Mouse (Mus musculus) lung, postnatal 0 days (tissue): ENCODE data around the gene Serpina1f. TPM values are rescaled to one million over a fixed set of nuclear protein-coding genes. Genes with fewer than 3 reads are reported as not detected.

Experiments
- ATAC-seq: fragments of 200-750 bp; cut with Nextera tagmentation; 2 replicates; pipeline ENCODE4 v1.8.0; 2017; ENCODE audit warnings: moderate library complexity
- DNase-seq: peaks from one replicate; pipeline ENCODE4 v3.0.0-alpha.2; 2016; ENCODE audit warnings: low spot score
- H3K27ac ChIP-seq: fragments of 300-500 bp; sonication (generic); 2 replicates; pipeline ENCODE4 v1.5.1; 2014; ENCODE audit warnings: antibody characterized with exemption, mild to moderate bottlenecking, low read length, mixed read lengths
- H3K27me3 ChIP-seq: fragments of 300-500 bp; sonication (generic); replicated peaks from 2 replicates; pipeline ENCODE4 v1.6.1; 2014; ENCODE audit warnings: low read length, mixed read lengths; ENCODE audit not compliant: insufficient read depth
- H3K36me3 ChIP-seq: fragments of 300-500 bp; sonication (generic); 2 replicates; pipeline ENCODE4 v1.6.1; 2014; ENCODE audit warnings: low read length, mixed read lengths; ENCODE audit not compliant: insufficient read depth
- H3K4me1 ChIP-seq: fragments of 300-500 bp; sonication (generic); 2 replicates; pipeline ENCODE4 v1.6.1; 2014; ENCODE audit warnings: antibody characterized with exemption, low read depth, low read length, mixed read lengths; ENCODE audit not compliant: insufficient read depth
- H3K4me2 ChIP-seq: fragments of 300-500 bp; sonication (generic); replicated peaks from 2 replicates; pipeline ENCODE4 v1.6.1; 2014; ENCODE audit warnings: low read depth, mild to moderate bottlenecking, low read length, moderate library complexity, mixed read lengths
- H3K4me3 ChIP-seq: fragments of 300-500 bp; sonication (generic); 2 replicates; pipeline ENCODE4 v1.5.1; 2014; ENCODE audit warnings: low read depth, low read length
- H3K9ac ChIP-seq: fragments of 300-500 bp; sonication (generic); replicated peaks from 2 replicates; pipeline ENCODE4 v1.6.1; 2014; ENCODE audit warnings: low read depth, mild to moderate bottlenecking
- H3K9me3 ChIP-seq: fragments of 300-500 bp; sonication (generic); 2 replicates; pipeline ENCODE4 v1.6.1; 2016; ENCODE audit warnings: low read length, mixed read lengths
- CTCF ChIP-seq: IDR thresholded peaks from 2 replicates; pipeline ENCODE4 v1.5.1; 2016; ENCODE audit warnings: antibody characterized with exemption, mild to moderate bottlenecking
- EP300 ChIP-seq: IDR thresholded peaks from 2 replicates; pipeline ENCODE4 v1.6.1; 2016; ENCODE audit warnings: antibody characterized with exemption, mild to moderate bottlenecking, control low read depth
- WGBS: fragments of 180-500 bp; shearing (Covaris S2); extraction: QIAGEN DNeasy Blood & Tissue Kit; methylation state at CpG from one replicate; pipeline ENCODE4 v1.1.7; 2014; 5-methylcytosine and 5-hydroxymethylcytosine counted together
- polyA plus RNA-seq: library from polyadenylated mRNA; unstranded; fragments of >200 nt; fragmentation: Nextera tagmentation; extraction: Ambion mirVana; gene quantifications from 2 replicates; pipeline ENCODE4 v1.2.1, GENCODE M21; 2015

Serpina1f gene
- polyA plus RNA-seq, 1 experiment from 2014 or later, result not detected

DNA sequence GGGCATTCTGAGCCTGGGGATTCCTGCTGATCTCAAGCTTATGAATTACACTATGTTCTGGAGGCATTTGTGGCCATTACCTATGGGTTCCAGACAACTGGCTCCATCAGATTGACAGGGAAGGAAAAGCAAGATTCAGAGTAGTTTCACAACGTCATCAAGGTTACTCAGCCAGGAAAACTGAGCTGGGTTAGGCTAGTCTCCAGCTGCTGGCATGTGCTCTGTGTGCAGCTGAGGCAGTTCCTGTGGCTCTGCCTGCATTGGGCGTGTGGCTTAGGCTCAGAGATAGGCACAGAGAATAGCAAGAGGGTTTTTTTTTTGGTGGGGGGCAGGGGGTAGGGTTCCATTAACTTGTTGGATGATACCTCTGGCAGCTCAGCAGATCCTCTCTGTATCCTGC, 10.2 kb upstream of the Serpina1f start:
- Histone ChIP-seq H3K27me3 (no peaks in the 10 kb centered on the region), H3K4me2 (no peak overlapping the region), H3K9me3 (no peaks in the 10 kb centered on the region), H3K27ac (no peak overlapping the region), H3K9ac (no peak overlapping the region), H3K4me1 (no peaks in the 10 kb centered on the region), H3K36me3 (no peaks in the 10 kb centered on the region), H3K4me3 (no peak overlapping the region)
- ATAC-seq (no peak), DNase-seq (no peak)
- no peak for TF ChIP-seq EP300
- TF ChIP-seq CTCF, result no peak
- 62% methylated on average over 2 of the region's 2 CpGs for WGBS

DNA sequence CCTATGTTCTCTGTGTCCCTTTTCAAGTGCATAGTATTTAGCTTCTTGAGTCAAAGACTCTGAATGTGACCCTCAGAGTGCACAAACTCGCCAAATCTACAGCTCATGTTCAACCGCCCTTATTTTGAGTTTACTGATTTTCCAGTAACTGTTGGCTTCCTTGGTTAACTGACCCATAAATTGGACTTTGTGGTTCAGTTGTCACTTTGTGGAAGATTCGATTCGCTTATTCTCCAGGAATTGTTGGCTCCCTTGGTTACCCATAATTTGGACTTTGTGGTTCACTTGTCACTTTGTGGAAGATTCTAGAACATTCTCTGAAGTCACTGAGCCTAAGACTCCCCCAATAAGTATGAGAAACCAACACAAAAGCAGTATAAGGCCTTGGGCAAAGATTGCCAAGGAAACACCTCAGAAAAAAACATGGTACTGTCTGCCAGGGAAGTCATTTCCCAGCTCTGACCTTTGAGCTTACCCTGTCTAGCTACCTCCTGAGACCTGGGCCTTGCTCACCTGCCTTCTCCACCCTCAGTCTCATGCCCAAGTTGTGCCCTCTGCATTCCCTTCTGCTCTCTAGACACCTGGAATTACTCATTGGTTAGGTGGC, 4.9 kb upstream of the Serpina1f start:
- TF ChIP-seq EP300 (no peak), CTCF (no peak)
- ATAC-seq, result no peak
- no peaks in the 10 kb centered on the region for H3K4me1 ChIP-seq

DNA sequence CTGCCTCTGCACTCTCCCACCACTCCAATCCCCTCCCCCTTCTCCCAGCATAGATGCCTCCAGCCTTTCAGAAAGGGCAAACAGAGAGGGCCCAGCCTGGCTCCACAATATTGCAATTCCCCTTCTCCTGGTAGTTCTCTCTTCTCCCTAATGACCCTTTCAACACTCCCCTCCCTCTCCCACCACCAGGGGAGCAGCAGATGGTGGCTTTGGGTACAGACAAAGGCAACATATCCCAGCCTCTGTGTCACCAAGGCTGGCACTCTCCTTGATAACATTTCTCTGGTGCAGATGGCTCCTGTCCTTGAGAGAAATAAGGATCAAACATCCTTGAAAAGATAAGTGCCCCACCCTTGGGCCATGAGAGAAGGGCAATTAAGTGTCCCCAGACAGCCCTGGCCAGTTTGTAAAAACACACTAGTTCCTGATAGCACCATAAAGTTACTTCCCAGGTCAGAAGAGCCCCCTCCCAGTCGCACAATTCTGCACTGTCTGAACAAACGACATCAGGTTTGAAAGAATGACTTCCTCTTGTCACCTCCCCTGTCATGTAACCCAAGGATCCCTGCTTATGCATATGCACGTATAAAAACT, 7.0 kb downstream of the Serpina1f start:
- Histone ChIP-seq H3K4me3 (no peak overlapping the region), H3K4me2 (no peak overlapping the region), H3K9me3 (no peaks in the 10 kb centered on the region), H3K27ac (no peak overlapping the region), H3K27me3 (no peaks in the 10 kb centered on the region), H3K36me3 (no peaks in the 10 kb centered on the region), H3K4me1 (no peaks in the 10 kb centered on the region), H3K9ac (no peak overlapping the region)
- no peak for ATAC-seq
- TF ChIP-seq EP300 (no peak), CTCF (no peak)
- DNase-seq, result no peak
- 31% methylated on average over 3 of the region's 3 CpGs for WGBS

More for the DNA sequence above, 4.9 kb upstream of the Serpina1f start:
- 80% methylated on average over 4 of the region's 4 CpGs for WGBS
- Histone ChIP-seq H3K9me3 (no peaks in the 10 kb centered on the region), H3K9ac (no peak overlapping the region), H3K27me3 (no peaks in the 10 kb centered on the region), H3K4me2 (no peak overlapping the region), H3K36me3 (no peaks in the 10 kb centered on the region), H3K27ac (no peak overlapping the region), H3K4me3 (no peak overlapping the region)
- DNase-seq, result no peak

DNA sequence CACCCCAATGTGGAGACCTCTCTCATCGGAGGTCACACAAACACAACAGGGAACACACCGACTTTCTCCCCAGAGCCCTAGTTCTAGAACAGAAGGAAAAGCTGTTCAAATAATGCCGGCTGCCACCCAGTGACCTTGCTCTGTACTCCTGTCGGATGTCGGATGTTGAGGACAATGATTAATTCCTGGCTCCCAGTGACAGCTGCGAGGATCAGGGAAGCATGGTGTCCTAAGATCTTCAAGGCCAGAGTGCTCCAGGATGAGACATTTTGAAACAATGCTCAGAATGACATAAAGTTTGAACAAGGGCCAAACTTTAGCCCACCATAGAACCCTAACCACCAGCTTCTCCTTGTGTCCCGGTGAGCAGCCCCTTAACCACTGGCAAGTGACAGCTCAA, 8.3 kb downstream of the Serpina1f start:
- WGBS, result 36% methylated on average over 7 of the region's 7 CpGs
- DNase-seq, result no peak
- H3K4me2 ChIP-seq, result no peak overlapping the region

DNA sequence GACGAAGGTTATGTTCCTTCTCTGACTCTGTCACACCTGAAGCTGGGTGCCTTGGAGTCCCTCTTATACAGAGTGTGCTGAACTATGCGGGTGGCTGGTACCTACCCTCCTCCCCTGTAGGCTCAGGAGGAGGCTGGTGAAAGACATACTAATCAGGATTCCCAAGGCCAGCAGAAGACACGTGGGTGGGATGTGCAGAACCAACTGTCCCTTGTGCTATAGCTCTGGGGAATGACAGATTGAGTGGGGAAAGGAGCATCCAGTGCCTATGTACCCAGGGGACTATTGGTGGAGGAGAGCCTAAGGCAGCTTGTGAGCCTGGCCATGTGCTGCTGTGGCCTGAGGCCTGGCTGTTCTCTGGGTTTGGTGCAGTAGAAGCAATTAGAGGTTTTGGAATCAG, 9.3 kb downstream of the Serpina1f start:
- no peak overlapping the region for H3K4me2 ChIP-seq
- no peak overlapping the region for H3K9ac ChIP-seq
- DNase-seq (no peak), ATAC-seq (no peak)
- no peaks in the 10 kb centered on the region for H3K4me1 ChIP-seq
- no peaks in the 10 kb centered on the region for H3K36me3 ChIP-seq
- H3K9me3 ChIP-seq, result no peaks in the 10 kb centered on the region
- no peak overlapping the region for H3K4me3 ChIP-seq
- H3K27ac ChIP-seq, result no peak overlapping the region
- no peaks in the 10 kb centered on the region for H3K27me3 ChIP-seq
- no peak for TF ChIP-seq CTCF
- no peak for TF ChIP-seq EP300
- WGBS, result 67% methylated on average over 3 of the region's 3 CpGs

More for the DNA sequence above, 8.3 kb downstream of the Serpina1f start:
- Histone ChIP-seq H3K27me3 (no peaks in the 10 kb centered on the region), H3K27ac (no peak overlapping the region), H3K4me1 (no peaks in the 10 kb centered on the region), H3K4me3 (no peak overlapping the region), H3K9me3 (no peaks in the 10 kb centered on the region), H3K36me3 (no peaks in the 10 kb centered on the region), H3K9ac (no peak overlapping the region)
- no peak for TF ChIP-seq EP300
- TF ChIP-seq CTCF, result no peak
- ATAC-seq, result no peak

DNA sequence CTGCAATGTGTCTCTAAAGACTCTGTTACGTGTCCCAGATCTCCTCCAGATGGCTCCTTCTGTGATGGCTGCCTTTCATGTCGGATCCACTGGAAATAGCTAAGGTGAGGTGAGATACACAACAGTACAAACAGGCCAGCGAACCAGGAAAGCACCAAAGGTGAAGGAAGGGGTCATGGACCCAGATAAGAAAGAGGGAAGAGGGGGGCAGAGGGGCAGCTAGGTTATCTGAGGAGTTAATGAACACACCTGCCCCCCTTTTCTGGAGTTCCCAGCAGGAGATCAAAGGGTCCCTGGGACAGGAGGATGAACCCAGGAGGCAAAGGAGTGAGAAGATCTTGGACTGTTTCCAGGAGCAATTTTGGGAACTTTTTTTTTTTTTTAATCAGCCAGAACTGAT, 9.9 kb downstream of the Serpina1f start:
- Histone ChIP-seq H3K4me3 (no peak overlapping the region), H3K4me2 (no peak overlapping the region), H3K36me3 (no peaks in the 10 kb centered on the region), H3K27ac (no peak overlapping the region), H3K9me3 (no peaks in the 10 kb centered on the region), H3K4me1 (no peaks in the 10 kb centered on the region), H3K27me3 (no peaks in the 10 kb centered on the region), H3K9ac (no peak overlapping the region)
- no peak for TF ChIP-seq CTCF
- no peak for TF ChIP-seq EP300
- DNase-seq (no peak), ATAC-seq (no peak)
- 46% methylated on average over 3 of the region's 3 CpGs for WGBS
